Mouse (Mus musculus) right cerebral cortex, postnatal 25 days (tissue): ENCODE data around the gene Ccdc40.
A peak's percentile ranks its signal among the peaks of the same experiment; 100 is the strongest.
"Not testable (repeated sequence)": the region's sequence is repeated elsewhere in the genome, so short reads cannot be mapped to it uniquely, and the experiment has no call there.

Source experiments
- DNase-seq: peaks from one replicate; pipeline ENCODE4 v3.0.0; 2022

Gene Ccdc40

DNA sequence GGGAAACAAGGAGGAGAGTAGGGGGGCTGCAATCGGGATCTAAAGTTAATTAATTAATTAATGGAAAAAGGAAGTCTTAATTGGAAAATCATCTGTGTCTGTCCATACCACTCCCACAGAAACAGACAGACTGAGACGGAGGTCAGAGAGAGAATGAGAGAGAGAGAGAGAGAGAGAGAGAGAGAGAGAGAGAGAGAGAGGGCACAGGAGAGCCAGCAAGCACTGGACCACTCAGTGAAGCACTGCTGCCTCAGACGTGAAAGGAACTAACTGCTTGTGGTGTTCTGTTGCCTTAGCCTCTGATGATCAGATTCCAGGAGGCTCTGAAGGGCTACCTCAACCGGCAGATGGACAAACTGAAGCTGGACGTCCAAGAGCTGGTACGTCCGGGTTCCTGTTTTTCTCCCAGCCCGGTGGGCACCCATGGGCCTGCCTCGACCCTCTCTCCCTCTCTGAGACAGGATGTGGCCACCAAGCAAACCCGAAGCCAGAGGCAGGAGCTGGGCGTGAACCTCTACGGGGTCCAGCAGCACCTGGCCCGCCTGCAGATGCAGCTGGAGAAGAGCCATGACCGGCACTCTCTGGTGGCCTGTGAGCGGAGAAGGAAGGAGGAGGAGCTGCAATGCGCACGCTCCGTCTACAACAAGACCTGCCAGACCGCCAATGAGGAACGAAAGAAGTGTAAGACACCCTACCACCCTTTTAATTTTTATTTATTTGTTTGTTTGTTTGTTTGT, 9.4 kb downstream of the Ccdc40 start:
- no peak for DNase-seq

DNA sequence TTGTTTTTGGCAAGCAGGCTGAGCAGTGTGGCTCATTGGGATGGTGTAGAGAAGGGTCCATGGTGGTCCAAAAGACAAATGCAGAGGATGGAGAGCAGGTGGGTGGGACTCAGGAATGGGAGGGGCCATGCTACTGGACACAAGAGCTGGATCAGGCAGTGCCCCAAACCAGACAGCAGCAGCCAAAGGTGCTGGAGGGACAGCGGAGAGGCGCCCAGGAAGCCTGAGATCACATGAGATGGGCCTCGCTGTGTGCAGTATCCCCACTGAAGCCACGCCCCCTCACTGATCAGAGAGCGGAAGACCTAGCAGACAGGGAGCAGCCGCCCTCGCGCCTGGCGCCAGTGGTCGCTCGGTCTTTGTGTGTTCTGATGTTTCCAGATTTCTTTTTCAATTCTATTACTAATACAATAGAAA, 9.9 kb downstream of the Ccdc40 start:
- DNase-seq: no peak

DNA sequence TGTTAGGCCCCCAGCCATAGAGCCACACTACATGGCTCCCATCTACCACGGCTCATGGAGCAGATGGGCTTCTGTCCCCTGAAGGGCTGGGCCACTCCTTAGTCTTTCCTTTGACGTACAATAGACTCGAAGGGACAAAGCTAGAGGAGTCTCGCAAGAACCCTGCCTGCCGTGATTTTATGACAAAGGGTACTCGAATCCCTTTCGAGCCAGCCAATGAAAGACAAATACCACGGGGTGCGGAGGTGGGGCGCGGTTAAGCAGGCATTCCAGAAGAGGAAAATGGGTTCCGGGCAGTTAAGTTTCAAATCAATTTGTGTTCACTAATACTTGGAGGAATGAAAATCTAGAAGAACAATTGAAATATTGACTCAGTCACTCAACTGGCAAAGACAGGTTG, 11.1 kb downstream of the Ccdc40 start:
- DNase-seq: no peak

DNA sequence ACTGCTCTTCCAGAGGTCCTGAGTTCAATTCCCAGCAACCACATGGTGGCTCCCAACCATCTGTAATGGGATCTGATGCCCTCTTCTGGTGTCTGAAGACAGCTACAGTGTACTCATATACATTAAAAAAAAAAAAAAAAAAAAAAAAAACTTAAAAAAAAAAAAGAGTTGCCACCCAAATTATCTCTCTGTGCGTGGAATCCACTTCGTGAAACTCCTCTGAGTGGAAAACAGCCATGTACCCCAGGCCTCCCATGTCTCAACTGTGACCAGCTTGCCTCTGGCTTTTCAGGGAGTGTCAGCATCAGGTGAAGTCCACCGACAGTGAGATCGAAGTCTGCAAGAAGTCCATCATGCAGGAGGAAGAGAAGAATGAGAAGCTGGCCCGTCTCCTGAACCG, 17.2 kb downstream of the Ccdc40 start:
- DNase-seq: not testable (repeated sequence)

DNA sequence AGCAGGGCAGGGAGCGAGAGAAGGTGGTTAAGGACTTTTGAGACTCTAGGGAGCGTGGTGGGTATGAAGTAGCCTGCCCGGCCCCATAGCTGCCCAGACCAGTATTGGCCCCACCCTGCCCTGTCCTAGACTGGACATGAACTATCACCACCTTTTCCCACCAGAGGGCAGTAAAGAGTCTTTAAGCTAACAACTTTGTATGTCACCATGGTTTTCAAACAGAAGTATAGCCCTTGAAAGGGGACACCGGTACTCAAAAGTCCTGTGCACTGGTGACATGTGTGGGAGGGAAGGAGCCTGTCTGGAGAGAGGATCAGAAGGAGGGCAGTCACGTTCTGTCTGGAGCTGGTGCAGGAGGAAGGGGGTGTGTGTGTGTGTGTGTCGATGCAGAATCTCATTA, 20.6 kb downstream of the Ccdc40 start:
- DNase-seq: no peak

DNA sequence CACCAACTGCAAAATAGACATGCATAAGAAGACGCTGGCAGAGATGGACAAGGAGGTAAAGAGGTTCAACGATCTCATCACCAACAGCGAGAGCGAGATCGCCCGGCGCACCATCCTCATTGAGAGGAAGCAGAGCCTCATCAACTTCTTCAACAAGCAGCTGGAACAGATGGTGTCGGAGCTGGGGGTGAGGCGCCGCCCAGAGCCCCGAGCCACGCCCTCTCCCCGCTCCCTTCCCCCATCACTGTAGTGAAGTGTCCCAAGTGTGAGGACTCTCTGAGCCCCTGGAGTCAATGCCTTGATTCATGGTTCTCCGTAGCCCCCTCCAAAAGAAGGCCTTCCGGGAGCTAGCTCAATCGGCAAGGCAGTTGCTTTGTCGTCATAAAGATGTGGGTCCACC, 22.6 kb downstream of the Ccdc40 start:
- no peak for DNase-seq

DNA sequence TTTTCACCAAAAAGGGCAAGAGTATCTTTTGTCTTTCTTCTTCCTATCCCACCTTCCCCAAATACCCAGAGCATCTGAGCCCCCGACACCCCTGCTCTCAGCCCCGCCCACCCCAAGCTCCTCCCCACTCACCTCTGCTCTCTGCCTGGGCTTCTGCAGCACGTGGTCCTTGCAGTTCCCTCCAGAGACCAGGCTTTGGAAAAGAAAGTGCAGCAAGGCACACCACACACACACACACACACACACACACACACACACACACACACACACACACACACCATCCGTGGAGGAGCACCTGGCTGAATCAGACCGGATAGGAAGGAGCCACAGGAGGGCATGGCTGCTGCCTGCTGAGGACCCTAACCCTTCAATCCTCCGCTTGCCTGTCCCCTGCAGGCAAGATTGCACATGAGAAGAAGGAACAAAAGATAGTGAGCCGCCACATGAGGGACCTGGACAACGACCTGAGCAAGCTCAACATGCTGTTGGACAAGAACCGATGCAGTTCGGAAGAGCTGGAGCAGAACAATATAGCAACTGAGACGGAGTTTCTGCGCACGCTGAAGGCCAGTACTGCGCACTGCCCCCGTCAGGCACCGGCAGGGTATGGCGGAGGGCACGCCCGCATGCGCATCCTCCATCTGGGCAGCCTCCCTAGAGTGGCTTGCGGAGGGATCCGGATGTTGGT, 24.6 kb downstream of the Ccdc40 start:
- no peak for DNase-seq

DNA sequence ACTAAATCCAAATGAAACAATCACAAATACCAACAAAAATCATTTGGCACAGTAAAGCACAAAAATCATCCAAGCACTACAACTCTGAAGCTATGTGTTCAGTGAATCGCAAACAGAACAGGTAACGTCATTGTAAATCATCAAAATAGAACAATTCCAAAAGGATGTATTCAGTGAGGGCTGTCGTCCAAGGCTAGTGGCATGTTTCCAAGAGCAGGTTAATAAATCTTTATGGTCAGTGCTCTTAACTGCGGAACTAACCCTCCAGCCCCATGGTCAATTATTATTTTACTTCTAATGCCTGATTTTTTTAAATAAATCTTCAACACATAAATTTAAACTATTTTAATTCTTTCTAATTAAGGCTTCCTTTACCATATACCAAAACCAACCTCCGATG, 28.2 kb downstream of the Ccdc40 start:
- DNase-seq: not testable (repeated sequence)

DNA sequence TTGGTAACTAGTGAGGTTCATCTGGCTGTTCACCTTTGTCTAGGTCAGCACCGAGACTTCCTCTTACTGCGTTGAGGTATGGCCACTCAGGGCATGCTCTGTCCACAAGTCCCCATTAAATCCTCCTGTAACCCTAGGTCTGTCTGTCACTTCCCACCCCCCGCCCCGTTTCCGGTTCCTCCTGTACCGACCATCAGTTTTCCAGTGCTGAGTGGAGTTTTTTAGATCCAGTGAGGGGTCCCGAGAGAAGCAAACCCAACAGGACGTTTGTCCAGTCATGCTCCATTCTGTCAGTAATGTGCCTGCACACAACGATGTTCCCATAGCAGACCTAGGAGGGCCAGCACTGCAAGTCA, 29.8 kb downstream of the Ccdc40 start:
- no peak for DNase-seq

DNA sequence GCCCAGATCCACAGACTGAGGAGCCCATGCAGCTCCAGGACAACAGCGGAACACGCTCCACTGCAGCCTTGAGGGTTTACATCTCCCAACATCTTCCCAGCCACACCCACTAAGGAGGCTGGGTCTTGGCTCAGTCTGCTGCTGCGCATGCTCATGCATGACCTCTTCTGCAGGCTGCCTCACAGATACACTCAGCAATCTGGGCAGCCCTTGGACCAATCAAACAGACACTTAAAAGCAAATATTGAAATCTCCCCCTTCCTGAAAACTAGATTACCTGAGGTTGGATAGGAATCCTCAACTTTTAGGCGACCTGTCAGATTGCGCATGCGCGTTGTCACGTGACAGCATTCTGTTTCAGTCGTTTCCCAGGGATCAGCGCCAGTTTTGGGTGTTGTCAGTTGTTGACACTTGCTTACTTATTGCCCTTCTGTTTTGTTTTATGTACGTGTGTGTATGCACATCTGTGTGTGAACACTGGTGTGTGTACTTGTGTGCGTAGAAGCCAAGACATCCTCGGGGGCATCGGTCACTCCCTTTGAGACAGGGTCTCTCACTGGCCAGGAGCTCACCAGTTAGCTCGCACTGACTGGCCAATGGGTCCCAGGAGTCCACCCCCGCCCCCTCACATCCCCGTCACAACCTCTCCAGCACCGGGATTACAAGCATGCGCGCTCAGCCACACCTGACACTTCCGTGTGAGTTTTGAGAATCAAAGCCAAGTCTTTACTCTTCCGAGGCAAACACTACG, 30.4 kb downstream of the Ccdc40 start:
- DNase-seq: peak; percentile 49

DNA sequence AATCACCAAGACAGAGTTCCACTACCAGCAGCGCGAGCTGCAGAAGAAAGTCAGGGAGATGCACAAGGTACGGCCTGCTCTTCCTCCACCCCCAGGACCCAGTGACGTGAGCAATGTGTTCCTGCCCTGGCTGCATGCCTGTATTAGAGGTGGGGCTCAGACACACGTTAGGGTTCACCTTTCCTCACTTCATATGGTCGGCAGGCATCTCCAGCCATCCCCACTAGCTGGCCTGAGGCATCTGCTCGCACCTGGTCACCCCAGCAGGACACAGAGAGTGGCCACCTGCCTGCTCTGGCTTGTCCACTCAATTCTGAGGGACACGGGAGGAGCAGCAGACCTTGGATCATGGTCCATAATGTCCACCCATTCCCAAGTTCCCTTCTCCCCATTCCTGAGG, 31.6 kb downstream of the Ccdc40 start:
- DNase-seq: no peak

DNA sequence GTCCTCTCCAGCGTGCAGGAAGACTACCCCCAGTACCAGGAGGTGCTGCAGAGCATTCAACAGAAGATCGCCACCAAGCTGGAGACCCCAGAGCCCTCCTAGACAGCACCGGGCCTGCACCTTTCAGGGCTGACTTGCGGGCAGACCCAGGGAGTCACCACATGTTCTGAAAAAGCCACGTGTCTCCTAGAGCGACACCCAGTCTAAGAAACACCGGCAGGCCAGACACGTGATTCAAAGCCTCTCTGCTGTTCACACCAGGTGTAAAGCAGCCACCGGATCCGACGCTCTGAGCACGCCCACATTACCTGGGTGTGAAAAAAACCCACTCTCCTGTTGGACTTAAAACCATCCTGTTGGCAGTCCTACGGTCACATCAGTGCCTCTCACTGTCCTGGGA, 36.0 kb downstream of the Ccdc40 start:
- no peak for DNase-seq

DNA sequence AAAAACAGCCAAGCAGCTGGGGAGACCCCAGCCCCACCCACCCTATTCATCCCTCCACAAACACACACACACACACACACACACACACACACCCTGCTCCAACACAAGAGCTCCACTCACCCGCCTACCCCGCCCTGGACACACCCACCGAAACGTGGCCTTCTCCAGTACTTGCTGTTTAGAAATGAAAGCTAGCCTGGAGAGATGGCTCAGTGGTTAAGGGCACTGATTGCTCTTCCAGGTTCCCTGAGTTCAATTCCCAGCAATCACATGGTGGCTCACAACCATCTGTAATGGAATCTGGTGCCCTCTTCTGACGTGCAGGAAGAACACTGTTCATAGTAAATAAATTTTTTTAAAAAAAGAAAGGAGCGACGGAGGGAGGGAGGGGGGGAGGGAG, 37.4 kb downstream of the Ccdc40 start:
- no peak for DNase-seq

DNA sequence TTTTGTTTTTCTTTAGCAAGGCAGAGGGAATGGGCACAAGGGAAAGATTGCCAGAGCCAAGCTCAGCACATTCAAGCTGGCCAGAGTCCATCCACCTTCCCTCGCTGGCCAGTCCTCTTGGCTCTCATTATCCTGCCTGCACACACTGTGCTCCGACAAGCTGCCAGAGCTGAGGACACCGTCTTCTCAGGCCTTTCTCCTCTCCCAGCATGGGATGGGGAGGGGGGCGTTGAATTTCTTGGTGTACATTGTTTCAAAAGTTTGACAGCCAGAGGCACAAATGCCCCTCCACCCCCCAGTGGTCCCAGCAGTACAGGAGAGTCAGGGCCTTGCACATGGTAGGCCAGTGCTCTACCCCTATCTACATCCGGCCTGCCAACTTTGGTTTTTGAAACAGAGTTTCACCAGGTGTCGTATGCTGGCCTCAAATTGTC, 38.9 kb downstream of the Ccdc40 start:
- DNase-seq: no peak

DNA sequence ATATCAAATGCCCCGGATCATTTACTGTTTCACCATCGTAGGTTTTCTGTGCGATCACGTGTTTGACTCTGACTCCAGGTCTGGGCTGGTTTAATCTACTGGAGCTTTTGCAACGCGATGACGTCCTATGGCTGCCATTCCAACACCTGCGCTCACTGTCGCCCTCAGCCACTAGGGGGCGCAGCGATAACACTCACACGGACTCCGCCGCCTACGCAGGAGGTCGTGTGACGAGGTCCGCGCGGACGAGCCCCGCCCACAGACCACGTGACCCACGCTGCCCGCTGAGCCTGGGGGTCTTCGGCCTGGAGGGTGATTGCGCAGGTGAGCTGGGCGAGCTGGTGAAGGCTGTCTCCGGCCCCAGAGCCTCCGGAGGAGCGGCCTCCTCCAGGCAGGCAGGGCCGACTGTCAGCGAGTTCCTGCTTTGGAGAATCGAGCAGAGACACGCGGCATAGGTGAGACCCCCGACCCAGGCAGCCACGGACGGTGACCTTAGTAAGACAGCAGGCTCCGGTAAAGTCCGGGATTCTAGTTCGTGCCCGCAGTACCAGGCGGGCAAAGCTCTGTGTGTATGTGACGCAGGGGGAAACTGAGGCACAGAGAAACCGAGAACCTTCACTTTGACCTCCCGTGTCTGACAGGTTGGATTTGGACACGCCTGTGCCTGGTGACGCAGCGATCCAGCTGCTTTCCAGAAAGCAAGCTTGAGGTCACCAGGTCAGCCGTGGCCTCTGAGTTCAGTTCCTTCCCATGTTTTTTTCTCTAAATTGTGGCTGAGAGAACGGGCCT, 39.6 kb downstream of the Ccdc40 start, which contains the start of gene Gaa:
Gene Gaa, plus strand, starts transcription at position 120 of the 789 bp plus-strand sequence.
- DNase-seq: peak; percentile 93

DNA sequence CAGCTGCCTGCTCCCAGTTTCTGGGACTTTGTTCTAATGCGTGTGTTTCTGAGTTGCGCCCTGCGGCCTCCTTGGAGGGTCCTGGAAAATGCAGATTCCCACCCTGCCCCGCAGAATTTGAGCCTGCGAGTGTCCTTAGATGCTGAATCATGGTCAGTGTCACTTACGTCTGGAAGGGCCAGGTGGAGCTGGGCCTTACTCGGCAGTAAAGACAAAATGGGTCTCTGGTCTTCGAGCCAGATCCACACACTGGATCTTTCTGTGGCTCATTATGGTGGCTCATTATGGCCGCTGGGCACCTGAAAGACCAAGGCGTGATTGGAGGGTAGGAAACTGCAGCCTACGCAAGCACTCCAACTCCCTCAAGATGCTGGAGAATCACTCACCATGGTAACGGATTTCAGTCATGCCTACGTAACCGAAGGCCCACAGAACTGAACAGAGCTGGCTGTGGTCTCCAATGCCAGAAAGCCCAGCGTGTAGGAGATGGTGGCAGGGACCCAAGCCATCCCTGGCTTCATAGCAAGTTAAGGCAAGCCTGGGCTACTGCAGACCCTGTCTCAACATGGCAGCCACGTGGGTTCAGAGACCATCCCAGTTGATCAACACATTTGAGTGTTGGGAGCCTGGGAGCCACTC, 40.3 kb downstream of the Ccdc40 start:
- DNase-seq: peak; percentile 73

DNA sequence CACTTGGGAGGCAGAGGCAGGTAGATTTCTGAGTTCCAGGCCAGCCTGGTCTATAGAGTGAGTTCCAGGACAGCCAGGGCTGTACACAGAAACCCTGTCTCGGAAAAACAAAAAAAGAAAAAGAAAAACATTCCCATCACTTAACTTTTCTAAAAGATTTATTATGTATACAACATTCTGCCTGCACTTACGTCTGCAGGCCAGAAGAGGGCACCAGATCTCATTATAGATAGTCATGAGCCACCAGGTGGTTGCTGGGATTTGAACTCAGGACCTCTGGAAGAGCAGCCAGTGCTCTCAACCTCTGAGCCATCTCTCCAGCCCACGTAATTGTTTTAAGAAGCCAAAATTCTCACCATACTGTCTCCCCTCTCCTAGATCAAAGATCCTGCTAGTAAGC, 44.1 kb downstream of the Ccdc40 start:
- not testable (repeated sequence) for DNase-seq

DNA sequence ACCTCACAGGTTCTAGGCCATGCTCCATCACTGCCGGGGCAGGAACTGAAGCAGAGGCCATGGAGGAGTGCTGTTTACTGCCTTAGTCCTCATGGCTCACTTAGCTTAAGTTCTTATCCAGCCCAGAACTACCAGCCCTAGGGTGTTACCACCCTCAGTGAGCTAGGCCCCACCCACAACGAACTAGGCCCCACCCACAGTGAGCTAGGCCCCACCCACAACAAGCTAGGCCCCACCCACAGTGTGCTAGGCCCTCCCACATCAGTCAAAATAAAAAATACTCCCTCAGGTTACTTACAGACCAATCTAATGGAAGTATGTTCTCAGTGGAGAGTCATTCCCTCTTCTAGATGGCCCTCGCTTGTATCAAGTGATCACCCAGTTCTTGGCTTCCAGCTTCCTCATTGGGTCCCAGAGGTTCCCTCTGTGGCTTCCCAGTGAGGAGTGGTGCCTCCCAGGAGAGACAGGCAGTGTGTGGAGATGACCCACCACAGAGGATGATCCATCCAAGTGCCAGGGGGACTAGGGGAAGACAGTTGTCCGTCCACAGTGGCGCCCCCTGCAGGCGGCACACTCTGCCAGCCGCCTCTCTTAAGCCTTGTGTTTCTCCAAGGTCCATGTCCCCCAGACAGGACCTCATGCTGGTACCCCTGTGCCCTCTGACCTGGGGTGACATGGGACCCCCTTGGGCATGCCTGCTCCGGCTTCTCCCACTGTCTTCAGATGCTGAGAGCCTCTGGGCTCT, 45.0 kb downstream of the Ccdc40 start:
- DNase-seq: no peak

DNA sequence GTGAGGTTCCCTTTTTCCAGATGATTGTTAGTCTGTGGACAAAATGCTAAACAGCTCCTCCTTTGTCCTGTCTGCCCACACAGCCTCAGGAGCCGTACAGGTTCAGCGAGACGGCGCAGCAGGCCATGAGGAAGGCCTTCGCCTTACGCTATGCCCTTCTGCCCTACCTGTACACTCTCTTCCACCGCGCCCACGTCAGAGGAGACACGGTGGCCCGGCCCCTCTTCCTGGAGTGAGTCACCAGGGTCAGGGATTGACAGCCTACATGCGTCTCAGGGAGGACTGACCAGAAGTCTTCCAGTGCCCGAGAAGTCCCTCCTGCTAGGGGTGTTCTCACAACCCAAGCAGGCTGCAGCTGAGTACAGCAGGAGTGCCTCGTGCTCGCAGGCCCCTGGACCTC, 52.7 kb downstream of the Ccdc40 start:
- no peak for DNase-seq

DNA sequence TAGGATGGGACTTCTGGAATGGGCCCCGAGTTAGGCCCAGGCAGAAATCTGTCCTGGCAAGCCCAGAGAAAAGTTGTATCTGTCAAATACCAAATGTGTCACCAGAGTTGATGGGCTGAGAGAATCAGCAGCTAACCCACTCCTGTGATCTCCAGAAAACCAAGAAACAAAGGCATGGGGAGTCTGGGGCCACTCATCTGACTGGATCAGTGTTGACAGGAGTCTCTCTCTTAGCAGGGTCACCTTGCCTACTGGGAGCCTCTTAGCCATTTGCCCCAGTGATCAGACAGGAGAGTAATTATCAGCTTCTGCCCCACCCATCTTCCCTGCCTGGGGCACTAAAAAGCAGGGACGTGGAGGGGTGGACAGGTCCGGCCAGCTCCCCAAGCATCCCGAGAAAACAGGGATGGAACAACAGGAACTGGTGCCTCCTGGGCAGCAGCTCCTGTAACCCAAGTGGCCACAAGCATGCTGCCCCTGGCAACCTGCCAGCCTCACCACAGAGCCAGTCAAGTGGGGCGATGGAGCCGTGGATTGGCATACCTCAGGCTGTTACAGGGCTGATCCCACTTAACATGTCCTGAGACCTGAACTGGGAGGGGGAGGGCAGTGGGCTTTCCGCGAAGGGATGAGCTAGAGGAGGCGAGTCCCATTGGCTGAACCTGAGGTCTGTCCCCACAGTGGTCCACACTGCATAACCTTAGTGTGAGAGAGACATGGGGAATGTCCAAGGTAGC, 57.6 kb downstream of the Ccdc40 start:
- no peak for DNase-seq
